ENCODE assay signal across 14 mouse cellular contexts in the genomic region with DNA sequence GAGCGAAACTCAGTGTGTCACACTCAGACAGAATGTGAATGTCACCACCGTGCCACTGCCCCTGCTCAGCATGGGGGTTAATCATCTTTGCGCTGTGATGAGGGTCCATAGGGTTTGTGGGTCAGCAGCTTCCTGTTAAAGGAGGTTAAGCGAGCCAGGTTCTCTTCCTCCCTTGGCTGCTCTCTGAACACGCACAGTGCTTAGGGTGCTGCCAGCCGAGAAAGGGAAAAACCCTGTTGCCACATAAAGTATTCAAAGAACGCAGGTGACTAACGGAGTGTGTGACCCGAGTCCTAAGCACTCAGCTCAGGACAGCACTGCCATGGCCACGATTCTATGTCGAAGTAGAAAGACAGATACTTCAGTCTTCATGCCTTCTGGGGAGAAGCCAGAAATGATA.
"Had no signal": no experiment of that assay in that cellular context is flagged by ENCODE, and none has a peak within 500 bp of the region (broad histone marks: within the 10 kb centered on the region; RNA-seq: fewer than 3 reads in every experiment).

No protein-coding gene starts in this region.

- DNase-seq: kidney, postnatal 25 days; layer of hippocampus, adult 9-11 months; layer of hippocampus, postnatal 36 days; lung, adult 18-20 months; right cerebral cortex, adult 18-20 months; right cerebral cortex, postnatal 25 days; thymus, postnatal 36 days had no signal

- H3K4me2 ChIP-seq: kidney, embryonic 15.5 days; limb, embryonic 13.5 days; midbrain, embryonic 12.5 days; neural tube, embryonic 15.5 days; stomach, embryonic 15.5 days had no signal

- H3K27ac ChIP-seq: kidney, embryonic 15.5 days; limb, embryonic 13.5 days; liver, embryonic 14.5 days; midbrain, embryonic 12.5 days; stomach, embryonic 15.5 days had no signal

- H3K9me3 ChIP-seq: kidney, embryonic 15.5 days; limb, embryonic 13.5 days; midbrain, embryonic 12.5 days; neural tube, embryonic 15.5 days; stomach, embryonic 15.5 days had no signal

- H3K36me3 ChIP-seq: kidney, embryonic 15.5 days; limb, embryonic 13.5 days; midbrain, embryonic 12.5 days; neural tube, embryonic 15.5 days; stomach, embryonic 15.5 days had no signal

- H3K9ac ChIP-seq: kidney, embryonic 15.5 days; limb, embryonic 13.5 days; liver, embryonic 14.5 days; midbrain, embryonic 12.5 days; neural tube, embryonic 15.5 days; stomach, embryonic 15.5 days had no signal

- ATAC-seq: midbrain, embryonic 16.5 days had no signal

- H3K4me1 ChIP-seq: midbrain, embryonic 12.5 days; stomach, embryonic 15.5 days had no signal

- H3K27me3 ChIP-seq: kidney, embryonic 15.5 days; limb, embryonic 13.5 days; midbrain, embryonic 12.5 days; neural tube, embryonic 15.5 days; stomach, embryonic 15.5 days had no signal

- H3K4me3 ChIP-seq: kidney, embryonic 15.5 days; limb, embryonic 13.5 days; midbrain, embryonic 12.5 days; neural tube, embryonic 15.5 days; stomach, embryonic 15.5 days had no signal
